Mouse (Mus musculus) urinary bladder, postnatal 4 days (tissue): Measurements from ENCODE around the gene Ajm1.
A peak's percentile ranks its signal among the peaks of the same experiment; 100 is the strongest.

Source experiments
- DNase-seq, 2 experiments: peaks; one replicate each; pipeline ENCODE4 v3.0.0; 2021 to 2022; ENCODE audit warnings: low spot score in 2 of 2

The Ajm1 gene

DNA sequence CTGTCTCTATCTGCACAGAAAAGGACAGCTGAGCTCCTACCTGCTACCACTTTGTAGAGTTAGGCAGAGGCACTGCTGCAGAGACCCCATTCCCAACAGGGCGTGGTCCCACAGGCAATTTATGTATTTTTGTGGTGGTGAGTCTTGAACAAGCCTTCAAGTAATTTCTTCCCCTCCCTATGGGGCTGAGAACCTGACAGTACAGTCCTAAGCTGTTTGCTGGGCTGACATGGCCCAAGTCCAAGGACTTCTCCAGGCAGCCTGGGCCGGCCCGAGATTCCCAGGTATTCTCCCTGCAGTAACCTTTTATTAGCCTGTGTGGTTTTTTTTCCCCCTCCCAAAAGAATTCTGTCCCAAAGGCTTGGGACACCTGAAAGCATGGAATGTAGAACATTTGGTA lies 2.6 kb upstream of the Ajm1 start:
- DNase-seq, result no peak

DNA sequence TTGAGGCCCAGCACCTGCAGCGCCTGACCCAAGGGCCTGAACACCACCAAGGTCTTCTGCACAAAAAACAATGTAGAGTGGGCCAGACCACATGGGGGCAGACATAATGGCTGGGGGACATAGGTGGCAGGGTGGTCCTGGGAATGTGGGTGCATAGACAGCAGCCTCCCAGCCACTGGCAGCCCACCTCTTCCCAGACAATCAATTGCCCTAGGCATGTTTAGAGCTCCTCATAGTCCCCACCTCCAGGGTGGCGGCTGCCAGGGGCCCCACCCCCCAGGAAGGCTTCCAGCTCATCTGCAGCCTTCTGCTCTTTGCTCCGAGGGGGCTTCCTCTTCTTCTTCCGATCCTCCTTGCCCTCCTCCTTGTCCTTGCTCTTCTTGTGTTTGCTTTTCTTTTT lies 2.0 kb upstream of the Ajm1 start:
- no peak for DNase-seq

DNA sequence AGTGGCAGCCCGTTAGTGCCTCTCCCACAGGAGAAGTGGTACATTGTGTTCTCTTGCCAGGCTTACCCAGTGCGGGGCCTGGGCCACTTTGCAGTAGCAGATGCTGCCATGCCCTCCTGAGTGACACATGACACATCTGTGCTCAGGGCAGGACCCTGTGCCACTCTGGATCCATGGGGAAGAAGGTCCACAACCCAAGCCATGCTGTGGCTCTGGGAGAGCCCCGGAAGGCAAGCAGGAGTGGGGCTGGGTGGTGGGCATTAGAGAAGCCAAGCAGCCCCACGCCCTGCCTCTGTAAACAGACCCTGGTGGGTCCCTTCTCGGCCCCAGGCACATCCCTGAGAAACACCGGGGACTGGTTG lies 1.5 kb upstream of the Ajm1 start:
- no peak for DNase-seq

DNA sequence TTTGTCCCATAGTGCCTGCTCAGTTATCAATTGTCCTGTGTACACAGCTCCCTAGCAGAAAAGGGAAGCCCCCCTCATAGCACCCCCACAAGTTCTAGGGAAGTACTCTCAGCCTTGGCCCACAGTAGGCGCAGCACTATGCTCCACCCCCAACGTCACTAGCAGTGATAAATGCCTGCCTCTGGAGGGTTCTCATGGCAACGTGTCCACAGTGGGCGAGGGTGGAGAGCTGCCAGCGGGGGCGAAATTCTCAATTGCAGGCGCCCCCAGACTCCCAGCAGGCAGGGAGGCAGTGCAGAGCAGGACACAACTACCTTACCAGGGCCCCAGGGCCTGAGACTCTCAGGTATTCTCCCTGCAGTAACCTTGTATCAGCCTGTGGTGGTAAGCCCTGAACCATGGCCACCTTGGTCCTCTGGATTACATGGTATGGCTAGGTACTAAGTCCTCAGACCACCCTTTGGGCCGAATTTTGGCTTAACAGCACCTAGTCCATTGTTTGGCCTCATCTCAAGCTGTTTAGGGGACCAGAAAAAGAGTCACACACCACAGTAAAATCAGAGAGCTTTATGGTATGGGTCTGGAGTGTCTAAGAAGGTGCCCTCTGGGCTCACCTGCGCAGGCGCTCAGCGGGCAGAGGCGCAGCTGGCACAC lies 1.0 kb upstream of the Ajm1 start:
- no peak for DNase-seq

DNA sequence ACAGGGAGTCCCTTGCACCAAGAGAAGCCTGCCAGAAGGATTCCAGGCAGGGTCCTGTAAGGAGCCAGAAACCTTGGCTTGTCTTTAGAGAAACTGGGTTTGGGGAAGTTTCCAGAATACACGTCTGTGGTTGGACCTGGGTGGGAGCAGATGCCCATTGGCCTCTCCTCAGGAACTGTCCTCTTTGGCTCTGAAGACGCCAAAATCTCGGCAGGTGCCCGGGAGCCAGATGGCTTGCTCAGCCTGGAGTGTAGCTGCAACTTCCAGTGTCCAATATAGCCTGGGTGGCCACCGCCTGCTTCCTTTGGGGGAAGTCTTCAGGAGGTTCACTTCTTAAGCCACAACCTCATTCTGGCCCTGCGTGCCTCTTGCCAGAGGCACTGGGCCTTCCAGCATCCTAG lies 344 bp upstream of the Ajm1 start:
- no peak for DNase-seq

DNA sequence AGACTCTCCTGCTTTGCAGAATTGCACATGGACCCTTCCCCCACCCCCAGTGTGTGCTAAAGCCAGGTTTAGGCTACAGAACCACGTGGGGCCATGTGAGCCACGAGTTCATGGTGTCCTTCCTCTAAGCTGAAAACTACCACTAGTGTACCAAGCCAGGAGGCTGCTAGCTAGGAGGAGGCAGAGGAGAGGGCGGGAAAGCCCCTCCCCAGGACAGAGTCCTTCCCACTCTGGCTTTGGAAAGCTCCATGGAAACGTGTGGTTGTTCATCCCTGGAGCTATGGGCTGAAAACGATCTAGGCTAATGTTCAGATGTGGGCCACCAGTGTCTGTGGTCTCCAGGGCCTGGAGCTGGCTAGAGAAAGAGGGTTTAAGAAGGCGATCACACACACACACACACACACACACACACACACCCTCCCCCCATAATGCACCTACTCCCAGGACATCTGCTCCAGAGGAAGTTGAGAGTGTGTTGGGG lies 896 bp downstream of the Ajm1 start:
- no peak for DNase-seq

DNA sequence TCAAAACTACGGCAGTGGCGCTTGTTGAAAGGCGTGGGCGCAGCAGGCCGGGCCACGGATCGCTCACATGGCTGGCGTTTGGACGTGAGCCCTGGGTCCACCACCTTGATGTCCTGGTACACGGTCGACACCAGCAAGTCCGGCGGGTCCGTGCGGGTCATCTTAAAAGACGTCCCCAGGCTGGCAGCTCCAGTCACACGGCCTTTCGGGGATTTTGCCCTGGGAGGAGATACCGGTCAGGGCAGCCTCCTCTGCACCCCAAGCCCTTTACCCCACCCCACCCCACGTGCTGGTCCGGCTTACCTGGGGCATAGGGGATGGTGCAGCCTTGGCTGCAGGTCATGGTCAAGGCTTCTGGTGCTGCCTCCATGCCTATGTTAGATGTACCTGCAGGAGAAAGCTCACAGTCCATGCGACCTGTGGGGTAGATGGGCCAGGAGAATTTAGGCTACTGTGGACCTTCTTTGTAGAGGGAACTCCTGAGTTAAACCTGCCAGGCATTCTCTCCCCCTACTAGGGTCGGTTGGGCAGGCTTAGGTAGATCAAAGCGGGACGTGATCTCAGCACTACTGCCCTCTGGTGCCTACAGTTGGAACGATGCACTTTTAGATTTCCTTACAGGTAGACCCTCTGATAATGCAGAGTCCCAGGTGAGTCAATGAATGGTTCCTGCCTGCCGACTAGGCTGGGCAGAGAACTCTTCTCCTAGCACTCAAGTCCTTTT lies 1.7 kb downstream of the Ajm1 start:
- DNase-seq, result no peak

DNA sequence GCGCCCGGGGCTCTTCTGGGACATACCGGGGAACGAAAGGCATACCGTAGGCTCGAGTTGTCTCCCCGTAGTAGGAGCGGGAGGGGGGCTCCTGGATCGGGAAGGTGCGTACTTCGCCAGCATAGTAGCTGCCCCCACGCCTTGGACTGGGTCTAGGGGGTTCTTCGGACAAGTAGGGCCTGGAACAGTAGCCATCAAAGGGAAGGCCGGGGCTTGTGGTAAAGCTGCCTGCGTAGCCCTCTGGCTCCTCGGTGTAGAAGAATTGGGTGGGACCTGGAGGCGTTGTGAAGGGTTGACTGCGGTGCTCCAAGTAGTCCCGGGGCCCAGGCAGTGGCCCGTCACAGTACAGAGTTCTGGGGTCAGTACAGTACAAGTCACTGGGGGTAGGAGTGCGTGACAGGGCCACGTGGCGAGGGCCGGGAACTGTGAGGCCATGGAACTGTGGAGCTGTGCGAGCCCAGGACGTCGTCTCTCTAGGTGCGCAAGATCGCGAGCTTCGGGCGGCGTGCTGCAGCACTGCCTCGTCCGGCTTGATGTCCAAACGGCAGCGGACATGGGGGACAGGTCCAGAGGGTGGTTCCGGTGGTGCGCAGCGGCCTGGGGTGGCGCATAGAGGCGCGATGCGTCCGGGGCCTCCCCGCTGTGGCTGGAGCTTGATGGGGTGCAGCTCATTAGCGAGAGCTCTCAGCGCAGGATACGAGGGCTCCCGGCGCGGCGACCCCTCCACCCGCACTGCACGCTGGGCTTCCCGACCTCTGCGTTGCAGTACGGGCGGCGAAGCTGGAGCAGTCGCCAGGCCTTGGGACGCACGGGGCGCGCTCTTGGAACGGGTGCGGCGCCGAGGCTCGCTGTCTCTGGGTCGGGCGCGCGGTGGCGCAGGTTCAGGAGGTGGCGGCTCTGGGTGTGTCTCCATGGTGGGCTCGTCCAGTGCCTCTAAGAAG lies 2.5 kb downstream of the Ajm1 start:
- DNase-seq, result no peak

DNA sequence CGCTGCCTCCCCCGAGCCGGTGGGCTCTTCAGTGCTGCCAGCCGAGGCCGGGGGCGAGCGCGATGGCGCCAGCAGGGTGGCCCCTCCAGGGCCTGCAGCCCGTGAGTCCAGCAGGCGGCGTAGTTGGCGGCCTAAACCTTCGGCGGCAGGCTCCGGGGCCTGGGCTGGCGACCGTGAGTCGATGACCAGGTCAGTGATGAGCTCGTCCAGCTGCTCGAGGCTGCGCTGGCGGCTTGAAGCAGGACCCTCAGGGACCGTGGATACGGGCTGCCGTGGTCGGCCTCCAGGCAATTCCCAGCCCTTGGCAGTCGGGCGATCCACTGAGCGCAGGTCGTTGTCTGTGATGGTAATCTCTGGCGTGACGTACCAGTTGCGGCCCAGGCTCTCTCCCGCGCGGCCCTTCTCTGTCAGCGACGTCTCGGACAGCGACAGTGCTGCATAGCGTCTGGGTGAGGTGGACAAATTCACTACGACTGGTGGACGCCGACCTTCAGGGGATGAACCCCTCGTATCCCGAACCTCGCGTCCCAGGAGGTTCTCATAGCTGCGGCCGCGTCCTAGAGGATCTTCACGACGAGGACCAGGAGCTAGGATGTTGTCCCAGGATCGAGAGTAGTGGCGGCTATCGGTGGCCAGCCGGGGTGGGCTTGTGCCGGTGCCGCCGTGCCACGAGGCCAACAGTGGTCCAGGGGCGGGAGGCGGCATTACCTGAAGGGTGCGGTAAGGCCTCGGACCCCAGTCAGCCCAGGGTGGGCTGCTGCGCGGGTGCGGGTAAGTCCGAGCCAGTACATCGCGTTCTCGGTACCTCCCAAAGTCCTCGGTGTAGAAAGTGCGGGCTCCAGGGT lies 3.4 kb downstream of the Ajm1 start:
- DNase-seq, result no peak

DNA sequence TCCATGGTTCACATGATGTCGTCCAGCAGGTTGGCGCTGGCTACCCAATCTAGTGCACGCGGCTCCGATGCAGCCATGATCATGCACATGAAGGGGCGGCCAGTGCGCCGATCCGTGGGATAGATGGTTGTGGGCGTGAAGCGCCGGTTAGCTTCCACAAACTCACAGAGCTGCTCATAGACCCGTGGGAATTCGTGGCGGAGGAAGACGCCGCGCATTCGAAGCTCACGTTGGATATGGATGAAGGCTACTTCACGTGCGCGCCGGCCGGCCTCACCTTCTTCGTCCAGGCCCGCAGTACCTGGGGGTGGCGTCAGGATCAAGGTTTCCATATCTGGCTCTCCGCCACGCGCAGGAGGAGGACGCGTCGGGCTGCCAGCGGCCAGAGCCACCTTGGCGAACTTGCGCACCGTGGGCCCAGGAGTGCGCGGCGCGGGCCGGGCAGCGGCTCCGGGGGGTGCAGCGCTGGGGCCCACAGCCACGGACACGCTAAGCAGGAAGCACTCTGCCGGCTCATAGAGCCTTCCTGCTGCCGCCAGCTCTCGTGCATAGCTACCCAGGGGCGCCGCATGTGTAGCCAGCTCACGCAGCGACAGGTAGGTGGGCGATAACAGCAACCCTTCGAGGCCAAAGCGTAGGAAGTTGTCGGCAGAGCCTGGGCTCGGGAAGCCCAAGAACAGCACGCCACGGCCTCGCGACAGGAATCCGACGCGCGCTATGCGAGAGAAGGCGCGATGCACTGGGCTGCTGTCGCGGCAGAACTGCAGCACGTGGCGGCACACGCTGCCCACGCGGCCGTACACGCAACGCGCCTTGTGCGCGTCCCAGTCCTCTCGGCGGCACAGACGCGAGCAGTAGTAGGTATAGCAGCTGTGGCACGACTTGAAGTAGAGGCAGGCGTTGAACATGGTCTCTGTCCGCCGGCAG lies 4.3 kb downstream of the Ajm1 start:
- DNase-seq, result no peak

DNA sequence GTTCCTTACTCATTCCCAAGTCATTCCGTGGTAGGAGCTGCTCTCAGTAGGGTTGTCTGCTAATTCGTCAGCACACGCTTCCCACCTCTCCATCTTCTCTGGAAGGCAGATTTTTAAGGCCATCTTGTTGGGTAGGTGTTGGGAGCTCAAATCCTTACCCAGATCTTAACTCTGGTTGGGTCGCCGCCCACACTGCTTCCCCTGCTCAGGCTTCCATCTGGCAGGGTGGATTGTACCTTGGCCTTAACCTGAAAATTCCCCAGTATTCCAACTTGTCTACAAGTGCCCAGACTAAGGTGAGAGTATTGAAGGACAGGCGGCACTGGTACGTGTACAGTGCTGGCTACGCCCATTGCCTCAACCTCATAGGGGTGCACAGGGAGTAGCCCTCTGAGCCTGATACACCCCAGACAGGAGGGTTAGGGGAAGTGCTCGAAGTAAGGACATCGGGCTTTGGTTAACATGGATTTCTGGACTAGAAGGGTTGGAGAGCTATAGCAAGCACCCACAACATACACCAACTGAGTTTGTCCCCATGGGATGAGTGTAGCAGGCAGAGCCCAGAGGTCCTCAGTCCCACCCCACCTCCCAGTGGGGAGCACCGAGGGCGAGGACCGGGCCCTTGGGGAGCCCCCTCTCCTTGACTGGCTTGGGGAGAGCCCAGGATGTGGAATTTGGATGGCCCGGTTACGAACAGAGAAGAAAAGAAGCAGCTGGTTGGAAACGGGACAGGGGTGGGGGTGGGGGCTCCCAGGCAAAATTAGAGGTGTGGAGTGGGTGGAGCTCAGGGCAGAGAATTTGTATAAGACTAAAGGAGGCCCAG lies 5.3 kb downstream of the Ajm1 start:
- DNase-seq, result no peak

DNA sequence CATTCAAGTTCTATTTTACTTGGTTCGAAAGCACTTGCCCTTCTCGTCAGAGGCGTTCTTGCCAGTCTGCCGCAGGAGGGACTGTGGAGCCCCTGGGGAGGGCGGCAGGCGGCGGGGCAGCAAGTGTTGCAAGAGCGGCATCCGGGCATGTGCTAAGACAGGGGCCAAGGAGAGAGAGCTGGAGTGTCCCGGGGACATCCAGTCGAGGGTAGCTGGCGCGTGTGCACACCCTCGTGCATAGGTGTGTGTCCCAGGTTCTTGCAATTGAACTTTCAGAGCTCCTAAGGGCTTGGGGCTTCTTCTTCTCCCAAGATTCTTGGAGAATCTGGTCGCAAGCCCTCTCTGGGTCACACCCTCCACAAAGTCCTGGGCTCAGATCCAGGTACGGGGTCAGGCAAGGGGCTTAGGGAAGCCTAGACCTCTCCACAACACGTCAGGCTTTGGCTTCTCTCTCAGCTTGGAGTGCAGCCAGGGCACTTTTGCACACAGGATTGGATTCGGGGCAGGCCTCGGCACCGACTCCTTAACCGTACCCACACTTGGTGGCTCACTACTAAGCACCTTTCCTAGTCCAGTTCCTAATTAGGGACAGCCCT lies 6.0 kb downstream of the Ajm1 start:
- DNase-seq, result no peak

DNA sequence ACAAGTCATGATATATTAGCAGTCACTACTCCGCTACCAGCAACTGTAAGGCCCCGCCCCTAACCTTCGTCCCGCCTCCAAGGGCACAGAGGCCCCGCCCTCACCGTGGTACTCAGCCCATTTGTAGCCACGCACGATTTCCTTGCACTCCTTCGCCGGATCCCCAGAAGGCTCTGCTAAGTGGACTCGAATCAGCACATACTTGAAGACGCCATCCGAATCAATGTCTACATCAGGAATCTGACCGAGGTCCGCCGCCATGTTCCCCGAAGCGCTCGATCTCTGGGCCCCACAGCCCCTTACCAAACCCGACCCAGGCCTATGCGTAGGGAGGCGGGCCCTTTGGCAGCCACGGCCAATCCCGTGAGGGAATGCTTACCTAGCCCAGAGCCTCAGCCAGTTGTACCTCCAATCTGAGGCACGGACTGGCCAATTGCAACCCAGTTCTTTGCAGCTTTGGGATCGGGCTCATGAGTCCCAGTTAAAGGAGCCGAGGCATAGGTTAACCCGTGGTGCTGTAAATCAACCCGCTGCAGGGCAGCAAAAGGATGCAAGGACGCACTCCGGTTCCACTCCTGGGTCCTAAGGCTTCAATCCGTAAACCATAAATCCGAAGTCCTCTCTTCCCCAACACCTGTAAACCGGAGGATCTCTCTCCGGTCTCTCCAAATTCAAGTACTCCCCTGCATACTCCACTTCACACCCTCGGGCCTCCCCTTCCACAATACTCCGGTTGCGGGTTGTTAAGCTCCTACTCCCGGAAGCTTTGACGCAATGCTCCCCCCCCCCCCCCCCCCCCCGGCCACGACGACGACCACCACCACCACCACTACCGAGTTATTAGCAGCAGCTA lies 6.8 kb downstream of the Ajm1 start, which contains the start of the genes Mamdc4 and Phpt1:
Gene Mamdc4 (minus strand): TSS at position 267 of the 853 bp plus-strand sequence.
Gene Phpt1 (minus strand): TSS at position 646 of the 853 bp plus-strand sequence.
- peak; percentile 92 to 94 for DNase-seq

DNA sequence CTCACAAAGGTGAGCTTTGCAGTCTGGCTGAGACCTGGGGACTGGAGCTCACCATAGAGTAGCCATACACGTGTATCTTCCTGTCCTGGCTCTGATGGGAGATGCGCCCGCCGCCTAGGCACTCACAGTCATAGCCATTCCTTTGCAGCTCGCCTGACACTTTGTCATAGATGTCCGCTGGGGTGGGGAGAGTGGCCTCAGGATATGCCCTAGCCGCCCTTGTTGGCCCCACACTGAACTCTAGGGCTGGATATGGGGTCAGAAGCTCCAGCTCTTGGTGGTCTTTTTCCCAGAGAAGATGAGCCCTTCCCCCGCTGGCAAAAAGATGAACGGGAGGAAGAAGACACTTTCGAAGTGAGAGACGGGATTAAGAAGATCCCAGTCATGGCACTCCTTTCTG lies 7.4 kb downstream of the Ajm1 start:
- DNase-seq, result no peak

DNA sequence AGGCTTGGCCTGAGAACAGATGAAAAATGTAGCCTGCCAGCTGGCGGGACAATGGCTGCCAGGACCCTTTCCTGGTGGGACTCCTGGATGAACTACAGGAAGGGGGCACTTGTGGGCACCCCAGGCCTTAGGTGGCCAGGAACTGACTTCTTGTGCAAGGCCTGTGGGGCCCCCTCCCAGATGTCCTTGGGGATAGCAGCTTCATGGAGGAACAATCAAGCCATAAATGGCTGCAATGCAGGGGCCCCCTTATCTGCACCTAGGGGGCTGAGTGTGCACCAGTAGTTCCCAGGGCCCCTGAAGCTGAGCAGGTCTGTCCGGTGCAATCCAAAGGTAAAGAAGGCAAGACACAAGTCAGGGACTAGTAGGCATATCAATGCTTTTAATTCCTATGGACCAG lies 8.5 kb downstream of the Ajm1 start:
- DNase-seq, result no peak

DNA sequence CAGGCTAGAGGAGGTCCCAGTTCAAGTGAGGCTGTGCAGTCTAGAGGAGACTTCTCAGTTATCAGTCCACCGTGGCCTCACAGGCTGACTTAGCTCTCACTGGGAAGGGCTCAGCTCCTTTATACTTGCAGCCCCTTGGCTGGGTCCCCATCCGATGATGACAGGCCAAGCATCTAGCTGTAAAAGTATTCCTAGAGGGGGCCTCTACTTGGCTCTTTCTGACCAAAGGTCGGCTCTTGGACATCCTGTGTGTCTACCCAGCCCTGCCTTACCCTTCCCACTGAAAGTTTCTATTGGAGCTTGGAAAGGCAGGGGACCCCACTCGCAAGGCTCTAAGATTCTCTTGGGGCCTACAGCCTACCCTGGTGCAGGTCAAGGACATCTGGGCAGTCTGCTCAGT lies 10.3 kb downstream of the Ajm1 start:
- no peak for DNase-seq

DNA sequence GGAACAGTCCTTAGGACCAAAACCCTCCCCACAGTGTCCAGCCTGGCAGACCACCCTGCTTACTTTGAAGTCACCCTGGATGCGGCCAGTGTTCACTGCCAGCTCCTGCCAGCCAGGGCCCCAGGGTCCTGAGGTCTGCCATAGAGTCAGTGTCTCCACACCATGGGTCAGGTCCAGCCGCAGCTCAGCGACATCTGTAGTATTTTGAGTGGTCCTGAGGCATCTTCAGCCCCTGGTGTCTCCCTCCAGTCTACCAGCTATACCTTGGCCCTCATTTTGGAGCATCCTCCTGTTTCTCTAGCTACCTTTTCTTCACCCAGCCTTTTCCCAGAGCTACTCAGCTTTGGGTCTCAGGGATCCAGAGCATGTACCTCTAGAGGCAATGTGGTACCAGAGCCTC lies 12.2 kb downstream of the Ajm1 start:
- DNase-seq, result no peak

DNA sequence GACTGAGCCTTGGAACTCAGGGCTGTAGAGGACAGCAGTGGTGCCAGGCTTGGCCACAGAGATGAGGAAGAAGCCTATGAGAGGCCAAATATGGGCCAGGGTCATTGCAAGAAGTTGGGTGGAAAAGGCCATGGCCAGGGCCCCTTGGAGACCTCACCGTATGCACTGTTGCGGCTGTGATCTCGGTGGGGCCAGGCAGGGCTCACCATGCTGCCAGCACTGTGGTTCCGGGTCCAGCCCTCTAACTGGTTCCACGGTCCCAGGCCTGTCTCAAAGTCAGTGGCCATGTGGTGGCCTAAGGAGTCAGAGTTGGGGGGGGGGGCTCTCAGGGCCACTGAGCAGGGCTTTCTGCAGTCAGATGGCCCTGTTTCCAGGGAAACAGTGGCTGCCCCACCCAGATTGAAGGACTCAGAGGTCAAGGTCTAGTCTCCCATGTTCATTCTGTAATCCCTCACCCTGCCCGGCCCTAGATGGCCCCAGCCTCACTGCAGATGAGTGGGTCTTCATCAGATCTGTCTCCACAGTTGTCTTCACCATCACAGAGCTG lies 13.0 kb downstream of the Ajm1 start:
- no peak for DNase-seq
